Mouse (Mus musculus) common myeloid progenitor, adult 5-6 weeks (primary cell): ENCODE data around the gene Fam19a2. TPM values are rescaled to one million over a fixed set of nuclear protein-coding genes. Genes with fewer than 3 reads are reported as not detected.

ENCODE experiments used
- ATAC-seq: replicated peaks from 2 replicates; pipeline ENCODE4 v1.8.0; 2016; ENCODE audit warnings: low read depth, mild to moderate bottlenecking, moderate TSS enrichment, inconsistent platforms; ENCODE audit not compliant: poor library complexity, severe bottlenecking
- total RNA-seq: library from RNA; stranded (forward); fragments of 200-1000, 187-1606 nt; gene quantifications from 2 replicates; pipeline ENCODE4 v1.2.3, GENCODE M21; 2017

Fam19a2 gene
- total RNA-seq, 1 experiment from 2014 or later = not detected

- no peak for ATAC-seq
Measured at GRCm38 (mm10) chr10:123692186-123692925, 428.6 kb downstream of the Fam19a2 start.

- ATAC-seq = no peak
Measured at GRCm38 (mm10) chr10:123692926-123693224, 429.1 kb downstream of the Fam19a2 start.

GRCm38 (mm10) chr10:123702595-123702994 lies 438.8 kb downstream of the Fam19a2 start:
- ATAC-seq = no peak

GRCm38 (mm10) chr10:123707026-123707425 lies 443.2 kb downstream of the Fam19a2 start:
- ATAC-seq = no peak

GRCm38 (mm10) chr10:123710738-123711137 lies 446.9 kb downstream of the Fam19a2 start:
- no peak for ATAC-seq

GRCm38 (mm10) chr10:123721952-123722460 lies 458.2 kb downstream of the Fam19a2 start:
- no peak for ATAC-seq

- no peak for ATAC-seq
Measured at GRCm38 (mm10) chr10:123723641-123724040, 459.8 kb downstream of the Fam19a2 start.

- ATAC-seq = no peak
Measured at GRCm38 (mm10) chr10:123748317-123748716, 484.5 kb downstream of the Fam19a2 start.

GRCm38 (mm10) chr10:123751676-123752280 lies 488.0 kb downstream of the Fam19a2 start:
- no peak for ATAC-seq

GRCm38 (mm10) chr10:123752755-123753154 lies 489.0 kb downstream of the Fam19a2 start:
- no peak for ATAC-seq

GRCm38 (mm10) chr10:123753996-123754395 lies 490.2 kb downstream of the Fam19a2 start:
- ATAC-seq = no peak

- no peak for ATAC-seq
Measured at GRCm38 (mm10) chr10:123789374-123789773, 525.6 kb downstream of the Fam19a2 start.

Other genes with a start within 250 kb of the Fam19a2 start
- 34.9 and 38.1 TPM in 2 replicates for gene Mon2, start 187.5 kb upstream of the Fam19a2 start, total RNA-seq
- 260 and 320 TPM in 2 replicates for gene Usp15, start 67.0 kb upstream of the Fam19a2 start, total RNA-seq